Mouse (Mus musculus) granulocyte monocyte progenitor cell, adult 5-6 weeks (primary cell): ENCODE measurements around the gene Bmp7. TPM values are rescaled to one million over a fixed set of nuclear protein-coding genes. Genes with fewer than 3 reads are reported as not detected.

Source experiments
- ATAC-seq: replicated peaks from 2 replicates; pipeline ENCODE4 v1.8.0; 2016; ENCODE audit warnings: mild to moderate bottlenecking, moderate TSS enrichment, inconsistent platforms; ENCODE audit not compliant: poor library complexity, severe bottlenecking
- total RNA-seq, 2 experiments: library from RNA; stranded (forward) in 1 of 2; stranded (reverse) in 1 of 2; fragments of 200-712, 200-1000 nt in 1 of 2; fragments of >200 nt in 1 of 2; fragmentation: Nextera tagmentation in 1 of 2; gene quantifications; 2 replicates each; pipeline ENCODE4 v1.2.3; 2014 to 2017

The Bmp7 gene
- total RNA-seq, 2 experiments from 2014 or later: not detected

GRCm38 (mm10) chr2:172950119-172950676 lies 10.1 kb upstream of the Bmp7 start:
- ATAC-seq: no peak

DNA sequence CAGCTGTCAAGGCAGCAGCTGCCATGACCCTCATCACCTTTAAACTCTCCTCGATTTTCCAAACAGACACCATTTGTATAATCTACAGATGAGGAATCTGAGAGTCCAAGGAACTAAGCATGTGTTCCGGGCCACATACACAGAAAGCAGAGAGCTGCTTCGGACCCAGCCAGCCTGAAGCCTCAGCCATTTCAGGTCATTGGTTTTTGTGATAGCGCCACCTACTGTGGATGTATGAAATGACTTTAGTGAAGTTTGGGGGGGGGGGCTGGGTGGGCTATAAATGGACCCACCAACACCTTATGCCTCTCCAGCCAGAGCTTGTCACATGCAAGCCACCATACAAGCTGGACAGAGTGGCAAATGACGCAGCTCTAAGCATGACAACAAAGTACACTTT lies 8.9 kb upstream of the Bmp7 start:
- no peak for ATAC-seq

- ATAC-seq: no peak
Measured at GRCm38 (mm10) chr2:172940799-172941163, 660 bp upstream of the Bmp7 start.

- 0 out of 2 replicates have a peak, but pooled peaks have one; percentile 8 for ATAC-seq
Measured at GRCm38 (mm10) chr2:172939639-172940002, 500 bp downstream of the Bmp7 start.

DNA sequence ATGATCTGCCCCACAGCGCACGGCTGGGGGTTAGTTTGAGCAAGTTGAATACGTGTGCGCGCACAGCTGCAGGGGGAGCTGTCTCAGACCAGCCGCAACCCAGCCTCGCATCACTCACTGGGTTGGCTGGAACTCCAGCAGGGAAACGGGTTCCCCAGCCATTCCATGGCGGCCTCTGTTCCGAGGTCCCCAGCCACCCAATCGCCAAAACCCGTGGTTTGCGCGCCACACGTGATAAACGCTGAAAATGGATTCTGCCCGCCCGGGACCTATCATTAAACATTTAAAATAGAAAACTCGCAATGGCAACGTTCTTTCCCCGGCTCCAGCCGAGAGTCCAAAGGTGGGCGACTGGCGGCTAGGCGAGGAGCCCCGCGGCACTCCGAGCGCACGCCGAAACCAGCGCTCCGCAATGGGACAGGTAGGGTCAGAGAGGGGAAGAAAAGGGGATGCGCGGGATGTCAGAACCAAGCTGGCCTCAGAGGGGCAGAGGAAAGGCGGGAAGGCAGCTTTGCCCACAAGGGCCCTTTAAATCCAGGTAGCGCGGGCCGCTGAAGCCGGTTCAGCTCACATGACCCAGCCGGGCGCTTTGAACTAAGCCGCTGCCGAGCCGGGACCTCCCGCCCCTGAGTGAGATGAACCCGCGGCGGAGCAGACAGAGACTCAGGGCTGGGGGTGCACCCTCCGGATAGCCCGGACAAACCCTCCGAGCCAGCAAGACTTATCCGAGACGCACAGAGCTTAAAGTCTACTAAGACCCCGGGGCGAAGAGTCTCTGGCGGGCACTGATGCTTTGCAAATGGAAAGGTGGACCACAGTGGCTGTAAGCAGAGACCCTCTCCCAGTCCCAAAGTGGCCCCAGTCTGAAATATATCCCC lies 1.1 kb downstream of the Bmp7 start:
- no peak for ATAC-seq

GRCm38 (mm10) chr2:172937326-172938190 lies 2.6 kb downstream of the Bmp7 start:
- no peak for ATAC-seq

DNA sequence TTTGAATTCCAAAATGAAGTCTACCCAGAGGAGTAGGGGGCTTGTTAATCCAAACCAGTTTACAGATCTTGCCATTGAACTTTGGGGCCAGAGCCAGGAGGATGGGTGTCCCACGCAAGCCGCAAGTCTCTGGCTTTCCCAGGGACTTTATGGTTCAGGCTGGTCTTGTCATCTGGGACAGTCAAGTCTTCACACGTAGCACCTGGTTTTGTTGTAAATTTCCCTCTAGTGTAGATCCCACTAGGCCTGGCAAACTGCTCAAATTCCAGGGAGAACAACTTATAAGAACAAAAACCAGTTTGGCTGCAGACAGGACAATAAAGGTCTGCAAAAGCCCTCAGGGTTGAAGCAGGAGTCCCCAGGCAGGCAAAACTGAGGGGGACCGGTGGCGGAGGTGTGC lies 3.3 kb downstream of the Bmp7 start:
- no peak for ATAC-seq

GRCm38 (mm10) chr2:172935776-172936562 lies 4.2 kb downstream of the Bmp7 start:
- no peak for ATAC-seq

- no peak for ATAC-seq
Measured at GRCm38 (mm10) chr2:172934891-172935740, 5.0 kb downstream of the Bmp7 start.

DNA sequence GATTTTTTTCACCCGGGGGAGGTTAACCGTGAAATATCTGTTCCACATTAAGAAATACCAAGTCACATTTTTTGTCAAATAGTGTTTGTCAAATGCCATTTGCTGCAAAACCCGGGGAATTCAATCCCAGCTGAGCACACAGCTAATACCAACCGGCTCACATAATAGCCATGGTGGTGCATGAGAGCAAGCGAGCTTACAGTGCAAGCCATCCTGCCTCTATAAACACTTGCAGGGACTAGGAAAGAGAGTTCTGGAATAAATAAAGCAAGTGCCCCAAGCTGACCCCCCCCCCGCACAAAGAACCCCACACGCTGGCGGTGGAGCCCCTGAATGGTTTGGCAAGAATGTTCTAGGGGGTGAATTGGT lies 5.7 kb downstream of the Bmp7 start:
- ATAC-seq: no peak

DNA sequence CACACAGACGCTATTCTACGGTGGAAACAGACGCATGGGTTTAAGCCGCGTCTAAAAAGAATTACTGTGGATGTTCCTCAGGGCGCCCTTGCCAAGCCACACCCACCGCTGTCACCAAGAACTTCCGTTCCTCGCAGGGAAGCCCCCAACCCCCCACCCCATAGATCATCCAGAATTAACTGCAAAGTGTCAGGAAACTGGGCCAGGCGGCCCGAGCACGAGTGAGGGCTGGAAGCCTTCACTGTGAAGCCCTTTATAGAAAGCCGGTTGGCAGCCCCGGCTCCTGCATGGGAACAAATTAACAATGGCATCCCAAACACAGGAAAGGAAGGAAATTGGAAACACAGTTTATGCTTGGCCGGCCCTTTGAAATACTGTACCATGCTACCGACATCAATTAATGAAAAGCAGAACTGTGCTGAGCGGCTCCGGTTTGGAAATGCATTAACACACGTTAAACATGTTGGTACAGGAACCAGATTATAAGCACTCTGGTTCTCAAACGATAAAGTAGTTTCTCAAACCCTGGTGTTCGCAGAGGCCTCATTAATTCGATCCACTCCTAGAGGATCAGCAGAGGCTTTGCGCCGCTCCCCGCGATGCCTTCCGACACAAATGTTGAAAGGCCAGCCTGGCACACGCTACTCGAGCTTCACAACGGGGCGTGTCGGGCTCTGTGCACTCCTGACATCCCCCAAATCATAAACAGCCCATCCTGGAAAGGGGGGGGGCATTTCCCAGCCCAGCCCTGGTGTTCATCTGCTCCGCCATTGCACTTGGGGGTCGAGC lies 6.3 kb downstream of the Bmp7 start:
- peak; percentile 60 for ATAC-seq

DNA sequence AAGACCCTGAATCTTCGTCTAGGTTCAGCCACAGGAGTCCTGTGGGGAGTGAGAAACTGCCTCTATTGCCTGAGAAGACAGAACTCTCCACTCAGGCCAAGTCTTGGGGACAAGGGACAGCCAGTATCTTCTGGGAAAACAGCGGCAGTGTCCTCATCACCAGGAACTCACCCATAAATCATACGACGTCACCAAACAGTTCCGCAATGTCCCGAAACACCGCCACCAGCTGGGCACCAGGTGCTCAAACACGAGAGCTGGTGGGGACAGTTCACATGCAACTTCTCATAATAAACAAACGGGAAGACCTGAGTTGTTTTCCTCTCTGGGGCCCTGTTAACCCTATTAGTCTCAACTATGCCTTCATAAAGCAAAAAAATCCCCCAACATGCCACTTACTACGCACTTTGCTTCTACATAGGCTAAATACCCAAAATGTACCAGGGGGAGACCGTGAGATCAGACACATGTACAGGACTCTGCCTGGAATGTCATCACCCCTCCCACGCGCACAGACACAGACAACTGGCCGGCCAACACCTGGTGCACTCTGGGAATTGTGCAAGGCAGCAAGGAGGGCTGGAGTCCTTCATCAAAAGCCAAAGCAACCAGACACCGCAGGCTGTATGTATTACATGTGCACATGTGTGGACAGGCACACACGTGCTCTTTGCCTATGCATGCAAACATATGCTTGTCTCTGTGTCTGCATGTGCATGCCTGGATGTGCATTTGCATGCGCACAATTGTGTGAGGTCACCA lies 8.8 kb downstream of the Bmp7 start:
- ATAC-seq: no peak

DNA sequence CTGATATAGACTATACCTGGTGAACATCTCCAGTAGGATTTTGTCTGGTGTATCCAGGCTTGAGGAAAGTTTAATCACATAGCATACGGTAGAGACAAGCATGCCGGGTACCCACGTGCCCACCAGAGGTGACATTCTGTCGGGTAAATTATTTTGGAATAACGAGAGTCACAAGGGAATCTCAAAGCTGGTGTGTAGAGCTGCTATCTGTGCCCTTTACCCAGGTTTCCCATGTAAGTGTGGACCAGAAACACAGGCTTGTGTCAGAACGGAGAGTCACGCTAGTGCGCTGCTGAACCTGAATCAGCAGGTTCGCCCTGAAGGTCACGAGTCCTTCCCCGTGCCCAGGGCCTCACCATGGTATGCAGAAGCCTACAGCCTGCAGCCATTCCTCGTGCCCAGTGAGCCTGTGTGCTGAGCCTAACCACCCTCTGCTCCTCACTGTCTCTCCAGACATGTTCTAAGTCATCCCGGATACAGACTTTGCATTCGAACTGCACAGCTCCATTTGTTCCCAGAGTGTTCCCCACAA lies 10.2 kb downstream of the Bmp7 start:
- ATAC-seq: no peak

DNA sequence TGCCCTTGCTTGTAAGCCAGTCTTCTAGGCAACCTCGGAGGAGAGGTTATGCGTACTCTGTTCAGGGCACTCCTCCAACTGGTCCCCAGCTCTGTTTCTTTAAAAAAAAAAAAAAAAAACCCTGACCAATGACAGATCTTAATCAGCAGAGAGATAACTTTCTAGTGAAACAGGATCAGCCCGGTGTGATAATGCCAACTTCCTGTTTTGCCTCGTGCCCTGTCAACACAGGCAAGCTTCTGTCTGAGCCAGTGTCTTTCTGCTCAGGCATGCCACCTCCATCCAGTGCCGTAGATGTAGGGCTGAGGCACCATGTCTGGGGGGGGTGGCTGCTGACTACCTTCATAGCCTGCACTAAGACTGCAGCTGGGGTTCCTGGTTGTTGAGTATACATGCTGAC lies 12.5 kb downstream of the Bmp7 start:
- peak; percentile 84 for ATAC-seq

GRCm38 (mm10) chr2:172926311-172926710 lies 13.8 kb downstream of the Bmp7 start:
- ATAC-seq: no peak

DNA sequence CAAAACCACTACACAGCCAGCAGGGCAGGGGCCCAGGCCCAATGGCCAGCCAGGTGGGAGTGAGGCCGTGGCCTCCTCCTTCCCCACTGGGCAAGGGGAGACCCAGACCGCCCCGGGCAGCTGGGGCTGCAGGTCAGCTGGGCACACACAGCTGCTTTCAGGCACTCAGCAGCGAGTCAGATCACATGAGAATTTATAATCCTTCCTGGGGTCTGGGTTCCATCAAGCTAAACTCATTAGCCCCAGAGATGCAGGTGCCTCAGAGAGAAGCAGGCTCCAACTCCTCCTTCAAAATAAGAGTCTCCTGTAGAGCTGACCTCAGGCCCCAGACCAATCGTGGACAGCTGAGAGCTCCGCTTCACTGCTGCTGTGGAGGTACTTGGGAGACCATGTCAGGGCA lies 15.2 kb downstream of the Bmp7 start:
- no peak for ATAC-seq

DNA sequence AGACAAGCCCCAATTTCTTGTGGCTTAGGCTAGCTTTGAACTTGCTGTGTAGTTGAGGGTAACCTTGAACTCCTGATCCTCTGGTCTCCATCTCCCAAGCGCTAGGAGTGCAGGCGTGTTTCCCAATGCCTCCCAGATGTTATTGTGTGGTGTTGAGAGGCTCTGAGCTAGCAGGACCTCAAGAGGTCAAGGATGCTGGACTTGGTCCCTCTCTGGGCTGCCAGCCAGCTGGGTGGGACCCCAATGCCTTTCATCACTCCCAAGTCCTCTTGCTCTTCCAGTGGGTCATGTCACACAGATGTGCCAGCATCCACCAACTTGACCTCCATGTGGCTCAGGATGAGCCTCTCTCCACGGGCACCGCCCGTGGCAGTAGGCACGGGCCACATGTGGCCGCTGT lies 16.9 kb downstream of the Bmp7 start:
- no peak for ATAC-seq

DNA sequence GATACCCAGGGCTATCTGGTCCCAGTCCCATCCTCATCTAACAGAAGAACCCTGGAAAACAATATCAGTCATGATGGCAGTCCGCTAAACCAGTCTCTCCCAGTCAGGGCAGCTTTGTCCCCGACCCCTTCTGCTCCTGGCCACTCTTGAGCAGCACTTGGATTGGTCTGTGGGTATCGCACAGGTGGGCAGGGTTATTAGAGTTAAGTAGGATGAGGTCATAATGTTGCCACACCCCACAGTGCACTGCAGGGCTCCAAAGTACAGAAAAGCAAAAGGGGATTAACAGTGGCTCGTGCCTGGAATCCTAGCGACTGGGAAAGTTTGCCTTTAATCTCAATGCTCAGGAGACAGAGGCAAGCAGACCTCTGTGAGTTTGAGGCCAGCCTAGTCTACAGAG lies 17.5 kb downstream of the Bmp7 start:
- ATAC-seq: no peak
